Mouse (Mus musculus) MEL (cell line): ENCODE data around the gene Tex13c2. TPM values are rescaled to one million over a fixed set of nuclear protein-coding genes. Genes with fewer than 3 reads are reported as not detected.
A peak's percentile ranks its signal among the peaks of the same experiment; 100 is the strongest.

Experiments
- DNase-seq: peaks from one replicate; pipeline ENCODE4 v3.0.0; 2011; ENCODE audit warnings: low read depth, low spot score
- H3K27ac ChIP-seq: 2 replicates; pipeline ENCODE4 v1.5.1; 2012; ENCODE audit warnings: low read depth, mild to moderate bottlenecking, control low read depth, low read length, moderate library complexity; ENCODE audit not compliant: control insufficient read depth
- H3K27me3 ChIP-seq, 2 experiments: fragments of 150-350 bp in 1 of 2; sonication (generic) in 1 of 2; 2 replicates each; pipeline ENCODE4 v1.6.1; 2012; ENCODE audit warnings: low read length in 2 of 2, mild to moderate bottlenecking in 2 of 2, improper control_type of control experiment in 1 of 2, moderate library complexity in 1 of 2; ENCODE audit not compliant: insufficient read depth in 2 of 2, control insufficient read depth in 1 of 2
- H3K36me3 ChIP-seq, 2 experiments: 2 replicates each; pipeline ENCODE4 v1.6.1; 2012 to 2014; ENCODE audit warnings: low read length in 2 of 2, improper control_type of control experiment in 1 of 2, inconsistent platforms in 1 of 2, mild to moderate bottlenecking in 1 of 2; ENCODE audit not compliant: insufficient read depth in 2 of 2, control insufficient read depth in 1 of 2
- H3K4me1 ChIP-seq, 2 experiments: fragments of 150-350 bp in 1 of 2; sonication (generic) in 1 of 2; 2 replicates each; pipeline ENCODE4 v1.6.1; 2012; ENCODE audit warnings: low read length in 2 of 2, improper control_type of control experiment in 1 of 2, mild to moderate bottlenecking in 1 of 2; ENCODE audit not compliant: insufficient read depth in 2 of 2, control insufficient read depth in 1 of 2
- H3K4me3 ChIP-seq, 2 experiments: fragments of 150-350 bp in 1 of 2; sonication (generic) in 1 of 2; 2 replicates each; pipeline ENCODE4 v1.5.1; 2012; ENCODE audit warnings: low read depth in 2 of 2, low read length in 2 of 2, mild to moderate bottlenecking in 2 of 2, moderate library complexity in 2 of 2, control low read depth in 1 of 2, improper control_type of control experiment in 1 of 2; ENCODE audit not compliant: control insufficient read depth in 1 of 2, insufficient read depth in 1 of 2
- H3K79me2 ChIP-seq: 2 replicates; pipeline ENCODE4 v1.6.1; 2012; ENCODE audit warnings: mild to moderate bottlenecking, low read length, moderate library complexity; ENCODE audit not compliant: control insufficient read depth, poor library complexity, insufficient read depth
- H3K9ac ChIP-seq: 2 replicates; pipeline ENCODE4 v1.6.1; 2012; ENCODE audit warnings: low read depth, mild to moderate bottlenecking, control low read depth, low read length, moderate library complexity; ENCODE audit not compliant: control insufficient read depth, poor library complexity, severe bottlenecking
- H3K9me3 ChIP-seq: fragments of 150-350 bp; sonication (generic); replicated peaks from 2 replicates; pipeline ENCODE4 v1.6.1; 2012; ENCODE audit warnings: mild to moderate bottlenecking, low read length, improper control_type of control experiment, moderate library complexity; ENCODE audit not compliant: insufficient read depth
- CHD1 ChIP-seq: IDR thresholded peaks from 2 replicates; pipeline ENCODE4 v1.6.1; 2012; ENCODE audit warnings: low read depth, mild to moderate bottlenecking, inconsistent platforms, low read length, improper control_type of control experiment
- CHD2 ChIP-seq: IDR thresholded peaks from 2 replicates; pipeline ENCODE4 v1.6.1; 2011; ENCODE audit warnings: low read length, improper control_type of control experiment
- CTCF ChIP-seq, 3 experiments: IDR thresholded peaks in 2 of 3; conservative IDR thresholded peaks in 1 of 3; 2 replicates each; pipeline ENCODE4 v1.5.1; 2011 to 2012; ENCODE audit warnings: low read length in 3 of 3, low read depth in 2 of 3, mild to moderate bottlenecking in 2 of 3, improper control_type of control experiment in 1 of 3, inconsistent platforms in 1 of 3, mixed read lengths in 1 of 3, moderate library complexity in 1 of 3; ENCODE audit not compliant: control insufficient read depth in 1 of 3, insufficient read depth in 1 of 3, poor library complexity in 1 of 3, severe bottlenecking in 1 of 3
- EP300 ChIP-seq, 2 experiments: IDR thresholded peaks; 2 replicates each; pipeline ENCODE4 v1.6.1; 2011; ENCODE audit warnings: improper control_type of control experiment in 2 of 2, low read length in 2 of 2, low read depth in 1 of 2, mild to moderate bottlenecking in 1 of 2
- HCFC1 ChIP-seq: IDR thresholded peaks from 2 replicates; pipeline ENCODE4 v1.6.1; 2012; ENCODE audit warnings: low read depth, mild to moderate bottlenecking, inconsistent platforms, low read length, improper control_type of control experiment, moderate library complexity
- JUND ChIP-seq: IDR thresholded peaks from 2 replicates; pipeline ENCODE4 v1.6.1; 2011; ENCODE audit warnings: low read depth, mild to moderate bottlenecking, improper control_type of control experiment, low read length
- MAFK ChIP-seq: IDR thresholded peaks from 2 replicates; pipeline ENCODE4 v1.6.1; 2011; ENCODE audit warnings: low read depth, mild to moderate bottlenecking, low read length, improper control_type of control experiment, borderline replicate concordance
- MAX ChIP-seq: IDR thresholded peaks from 2 replicates; pipeline ENCODE4 v1.6.1; 2011; ENCODE audit warnings: low read length, improper control_type of control experiment
- MAZ ChIP-seq: IDR thresholded peaks from 2 replicates; pipeline ENCODE4 v1.6.1; 2012; ENCODE audit warnings: low read depth, mild to moderate bottlenecking, inconsistent platforms, low read length, improper control_type of control experiment
- MEF2A ChIP-seq: IDR thresholded peaks from 2 replicates; pipeline ENCODE4 v1.6.1; 2014; ENCODE audit warnings: low read depth, mild to moderate bottlenecking, inconsistent platforms, low read length, improper control_type of control experiment; ENCODE audit not compliant: poor library complexity, insufficient replicate concordance, severe bottlenecking; ENCODE audit errors: extremely low read depth
- MXI1 ChIP-seq: IDR thresholded peaks from 2 replicates; pipeline ENCODE4 v1.6.1; 2011; ENCODE audit warnings: mild to moderate bottlenecking, low read depth, low read length, improper control_type of control experiment
- MYB ChIP-seq: IDR thresholded peaks from 2 replicates; pipeline ENCODE4 v1.6.1; 2011; ENCODE audit warnings: mild to moderate bottlenecking, low read depth, low read length, improper control_type of control experiment
- MYC ChIP-seq: IDR thresholded peaks from 2 replicates; pipeline ENCODE4 v1.6.1; 2011; ENCODE audit warnings: low read depth, mild to moderate bottlenecking, low read length, improper control_type of control experiment, moderate library complexity
- NELFE ChIP-seq: IDR thresholded peaks from 2 replicates; pipeline ENCODE4 v1.6.1; 2011; ENCODE audit warnings: low read depth, low read length, improper control_type of control experiment
- POLR2A ChIP-seq, 2 experiments: IDR thresholded peaks; 2 replicates each; pipeline ENCODE4 v1.6.1; 2011 to 2012; ENCODE audit warnings: low read length in 2 of 2, mild to moderate bottlenecking in 2 of 2, control low read depth in 1 of 2, improper control_type of control experiment in 1 of 2, low read depth in 1 of 2, moderate library complexity in 1 of 2; ENCODE audit not compliant: control insufficient read depth in 1 of 2, insufficient read depth in 1 of 2, poor library complexity in 1 of 2
- POLR2AphosphoS2 ChIP-seq: IDR thresholded peaks from 2 replicates; pipeline ENCODE4 v1.6.1; 2011; ENCODE audit warnings: low read length, improper control_type of control experiment
- POLR2AphosphoS5 ChIP-seq: IDR thresholded peaks from 2 replicates; pipeline ENCODE4 v1.6.1; 2012; ENCODE audit warnings: low read depth, borderline replicate concordance, mild to moderate bottlenecking, inconsistent platforms, low read length, moderate library complexity, mixed read lengths
- RCOR1 ChIP-seq: IDR thresholded peaks from 2 replicates; pipeline ENCODE4 v1.6.1; 2012; ENCODE audit warnings: low read depth, mild to moderate bottlenecking, inconsistent platforms, low read length, improper control_type of control experiment
- SIN3A ChIP-seq: IDR thresholded peaks from 2 replicates; pipeline ENCODE4 v1.6.1; 2012; ENCODE audit warnings: low read length, improper control_type of control experiment, inconsistent platforms
- TAL1 ChIP-seq: IDR thresholded peaks from 2 replicates; pipeline ENCODE4 v1.6.1; 2012; ENCODE audit warnings: mild to moderate bottlenecking, inconsistent platforms, low read length, moderate library complexity, mixed read lengths
- TBP ChIP-seq: IDR thresholded peaks from 2 replicates; pipeline ENCODE4 v1.8.0; 2011; ENCODE audit warnings: low read depth, low read length, improper control_type of control experiment
- UBTF ChIP-seq: IDR thresholded peaks from 2 replicates; pipeline ENCODE4 v1.6.1; 2012; ENCODE audit warnings: low read depth, mild to moderate bottlenecking, inconsistent platforms, low read length, improper control_type of control experiment, moderate library complexity, borderline replicate concordance; ENCODE audit not compliant: insufficient read depth
- USF2 ChIP-seq, 2 experiments: IDR thresholded peaks; 2 replicates each; pipeline ENCODE4 v1.6.1; 2011 to 2012; ENCODE audit warnings: improper control_type of control experiment in 2 of 2, low read length in 2 of 2, borderline replicate concordance in 1 of 2, inconsistent platforms in 1 of 2, low read depth in 1 of 2, mild to moderate bottlenecking in 1 of 2; ENCODE audit not compliant: insufficient read depth in 1 of 2
- ZC3H11A ChIP-seq: IDR thresholded peaks from 2 replicates; pipeline ENCODE4 v1.6.1; 2012; ENCODE audit warnings: low read depth, mild to moderate bottlenecking, inconsistent platforms, low read length, improper control_type of control experiment
- ZKSCAN1 ChIP-seq: IDR thresholded peaks from 2 replicates; pipeline ENCODE4 v1.6.1; 2012; ENCODE audit warnings: low read depth, mild to moderate bottlenecking, inconsistent platforms, low read length, improper control_type of control experiment, moderate library complexity
- ZMIZ1 ChIP-seq: IDR thresholded peaks from 2 replicates; pipeline ENCODE4 v1.6.1; 2012; ENCODE audit warnings: low read depth, mild to moderate bottlenecking, inconsistent platforms, low read length, improper control_type of control experiment, moderate library complexity
- polyA plus RNA-seq, 2 experiments: library from polyadenylated mRNA; stranded (reverse) in 1 of 2; unstranded in 1 of 2; fragments of >175 nt in 1 of 2; fragments of >200 nt in 1 of 2; gene quantifications; 2 replicates each; pipeline versions ENCODE4 v1.2.1 to v1.2.4; 2012; ENCODE audit warnings: low replicate concordance in 2 of 2, low read depth in 1 of 2; ENCODE audit not compliant: insufficient read length in 2 of 2, insufficient read depth in 1 of 2, missing spikeins in 1 of 2
- total RNA-seq: library from RNA; depleted of rRNA; stranded (reverse); fragments of 300-350 nt; gene quantifications from 2 replicates; pipeline ENCODE4 v1.2.3, GENCODE M21; 2012; rRNA removed

Gene Tex13c2
- total RNA-seq (not detected in 2 replicates), polyA plus RNA-seq (not detected)

DNA sequence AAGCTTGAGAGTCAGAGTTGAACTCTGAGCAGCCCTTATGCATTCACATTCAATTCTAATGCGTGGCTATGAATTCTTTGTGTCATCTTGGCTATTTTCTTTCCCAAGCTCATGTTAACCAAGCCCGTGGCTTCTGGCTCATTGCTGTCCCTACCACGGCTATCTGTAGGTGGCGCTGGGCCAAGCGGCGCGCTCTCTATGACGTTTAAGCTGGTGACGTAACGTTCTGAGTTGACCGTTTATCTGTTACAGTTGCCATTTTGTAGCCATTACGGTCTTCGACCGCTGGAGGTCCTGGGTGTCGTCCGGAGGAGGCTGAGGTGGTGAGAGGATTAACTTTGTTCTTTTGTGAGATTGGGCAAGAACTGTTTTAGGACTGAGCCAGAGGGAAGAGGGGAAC, at the start of gene Tex13c2:
Gene Tex13c2 (plus strand): TSS at position 246 of the 400 bp plus-strand sequence.
- H3K79me2 ChIP-seq: no peaks in the 10 kb centered on the region
- TF ChIP-seq MYB (no peak), POLR2A (IDR thresholded peaks at IDR 0.05; ENCODE audit: control insufficient read depth in 1 of 2, insufficient read depth in 1 of 2, low read depth in 1 of 2, low read length in 2 of 2, poor library complexity in 1 of 2) (no peak), NELFE (no peak), MAFK (no peak), USF2 (IDR thresholded peaks at IDR 0.05; ENCODE audit: borderline replicate concordance in 1 of 2, insufficient read depth in 1 of 2, low read depth in 1 of 2, low read length in 2 of 2) (no peak), EP300 (IDR thresholded peaks at IDR 0.05; ENCODE audit: low read depth in 1 of 2, low read length in 2 of 2) (no peak), MYC (no peak), ZC3H11A (no peak), CTCF (IDR thresholded peaks at IDR 0.05 in 2 of 3, conservative IDR thresholded peaks at IDR 0.05 in 1 of 3; ENCODE audit: control insufficient read depth in 1 of 3, insufficient read depth in 1 of 3, low read depth in 2 of 3, low read length in 3 of 3, poor library complexity in 1 of 3, severe bottlenecking in 1 of 3) (no peak)
- no peaks in the 10 kb centered on the region for H3K27me3 ChIP-seq
- H3K9me3 ChIP-seq: no peaks in the 10 kb centered on the region
- DNase-seq: no peak
- no peak within 1 kb of the TSS for H3K4me3 ChIP-seq
- H3K9ac ChIP-seq: no peak within 1 kb of the TSS
- no peaks in the 10 kb centered on the region for H3K4me1 ChIP-seq
- no peak within 1 kb of the TSS for H3K27ac ChIP-seq
- no peaks in the 10 kb centered on the region for H3K36me3 ChIP-seq

DNA sequence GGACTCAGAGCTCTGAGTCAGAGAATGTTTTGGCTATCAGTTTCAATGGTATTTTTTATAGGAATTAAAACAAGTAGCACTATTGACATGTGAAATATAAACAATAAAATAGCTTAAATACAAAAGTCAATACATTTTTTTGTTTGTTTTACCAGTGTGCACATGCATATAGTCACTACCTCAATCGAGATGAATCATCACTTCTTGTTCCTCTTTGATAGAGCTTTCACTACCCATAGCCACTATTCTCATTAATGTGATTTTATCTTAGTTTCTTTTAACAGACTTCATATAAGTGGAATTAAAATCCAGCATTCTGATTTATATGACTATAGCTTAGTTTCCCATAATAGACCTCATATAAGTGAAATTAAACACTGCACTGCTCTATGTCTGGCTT, 39.2 kb upstream of the Tex13c2 start:
- no peaks in the 10 kb centered on the region for H3K27me3 ChIP-seq

DNA sequence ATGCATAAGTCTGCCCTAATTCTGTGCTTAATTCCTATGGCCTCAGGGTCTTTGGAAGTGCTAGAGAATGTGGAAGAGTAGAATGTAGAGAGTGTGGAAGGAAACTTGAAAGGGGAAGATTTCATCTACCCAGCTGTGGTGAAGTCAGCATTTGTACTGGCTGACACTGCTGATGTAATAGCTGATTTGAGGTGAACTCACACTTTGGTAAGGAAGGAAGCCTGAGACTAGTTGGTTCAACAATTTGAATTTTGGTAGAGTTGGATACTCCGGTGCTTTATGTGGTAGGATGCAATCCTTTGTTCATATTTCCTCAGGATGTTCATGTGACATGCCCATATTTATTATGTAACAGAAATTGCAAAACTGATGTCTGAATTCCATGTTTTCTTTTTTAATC, 36.5 kb upstream of the Tex13c2 start:
- TF ChIP-seq MEF2A: no peak
- no peak for TF ChIP-seq MXI1
- no peak for TF ChIP-seq CHD1
- TF ChIP-seq ZMIZ1: no peak
- no peak for TF ChIP-seq UBTF
- TF ChIP-seq MAX: no peak
- no peak for TF ChIP-seq HCFC1
- no peak for TF ChIP-seq MYC
- TF ChIP-seq CHD2: no peak
- TF ChIP-seq MAZ: no peak
- no peak for TF ChIP-seq POLR2AphosphoS2
- no peak for TF ChIP-seq ZKSCAN1
- no peak for TF ChIP-seq TAL1
- no peak for TF ChIP-seq RCOR1
- no peak for TF ChIP-seq MYB
- TF ChIP-seq, all 39 proteins: peak for 0
- H3K9ac ChIP-seq: no peak overlapping the region
- no peak overlapping the region for H3K27ac ChIP-seq
- no peaks in the 10 kb centered on the region for H3K36me3 ChIP-seq
- DNase-seq: no peak
- H3K27me3 ChIP-seq: no peaks in the 10 kb centered on the region
- H3K4me3 ChIP-seq: no peak overlapping the region
- no peaks in the 10 kb centered on the region for H3K4me1 ChIP-seq
- no peaks in the 10 kb centered on the region for H3K79me2 ChIP-seq
- no peaks in the 10 kb centered on the region for H3K9me3 ChIP-seq

More for the DNA sequence above, 39.2 kb upstream of the Tex13c2 start:
- Histone ChIP-seq H3K79me2 (no peaks in the 10 kb centered on the region), H3K27ac (no peak overlapping the region), H3K4me3 (no peak overlapping the region), H3K4me1 (no peaks in the 10 kb centered on the region), H3K9ac (no peak overlapping the region), H3K9me3 (no peaks in the 10 kb centered on the region), H3K36me3 (no peaks in the 10 kb centered on the region)
- TF ChIP-seq TBP (no peak), JUND (no peak), RCOR1 (no peak), CHD2 (no peak), ZMIZ1 (no peak), SIN3A (no peak), POLR2AphosphoS5 (no peak), MEF2A (no peak)
- DNase-seq: peak; percentile 6
